Mouse (Mus musculus): ENCODE data around the gene Ifitm1. TPM values are rescaled to one million over a fixed set of nuclear protein-coding genes. Genes with fewer than 3 reads are reported as not detected.
A peak's percentile ranks its signal among the peaks of the same experiment; 100 is the strongest.

Gene Ifitm1
- 10 to 100 TPM; 12.2 to 12.4 TPM for total RNA-seq (2021)
- long read RNA-seq, experiment 1, transcript Ifitm1-201 (2 exons, 736 nt) = major isoform, 5 of 5 reads
- long read RNA-seq, experiment 1, partial matches to known transcripts = 0 of 5 reads
- long read RNA-seq, experiment 1, other reads (novel, unspliced or antisense) = 0 of 5 reads
- long read RNA-seq, experiment 2, partial matches to known transcripts = 1 of 5 reads
- long read RNA-seq, experiment 2, other reads (novel, unspliced or antisense) = 0 of 5 reads

DNA sequence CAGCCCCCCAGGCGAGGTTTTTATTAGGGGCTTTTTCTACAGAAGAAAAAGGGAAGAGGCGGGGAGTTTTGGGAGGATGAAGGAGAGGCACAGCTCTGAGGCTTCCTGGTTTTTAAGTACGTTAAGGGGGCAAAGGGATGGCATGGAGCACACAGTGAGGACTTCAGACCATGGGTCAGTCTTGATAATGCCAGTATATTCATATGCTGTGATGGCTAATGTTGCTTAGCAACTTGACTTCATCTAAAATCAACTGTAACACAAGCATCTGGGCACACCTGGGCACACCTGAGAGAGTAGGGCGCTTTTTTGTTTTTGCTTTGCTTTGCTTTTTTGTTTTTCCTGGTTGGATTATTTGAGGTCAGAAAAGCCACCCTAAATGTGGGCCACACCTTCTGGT is at the start of gene Ifitm1:
TSS of gene Ifitm1 (plus strand) at position 301 of the 400 bp plus-strand sequence.
- no peak for DNase-seq

GRCm38 (mm10) chr7:140919911-140920310 is 47.1 kb upstream of the Ifitm1 start:
- DNase-seq = no peak

DNA sequence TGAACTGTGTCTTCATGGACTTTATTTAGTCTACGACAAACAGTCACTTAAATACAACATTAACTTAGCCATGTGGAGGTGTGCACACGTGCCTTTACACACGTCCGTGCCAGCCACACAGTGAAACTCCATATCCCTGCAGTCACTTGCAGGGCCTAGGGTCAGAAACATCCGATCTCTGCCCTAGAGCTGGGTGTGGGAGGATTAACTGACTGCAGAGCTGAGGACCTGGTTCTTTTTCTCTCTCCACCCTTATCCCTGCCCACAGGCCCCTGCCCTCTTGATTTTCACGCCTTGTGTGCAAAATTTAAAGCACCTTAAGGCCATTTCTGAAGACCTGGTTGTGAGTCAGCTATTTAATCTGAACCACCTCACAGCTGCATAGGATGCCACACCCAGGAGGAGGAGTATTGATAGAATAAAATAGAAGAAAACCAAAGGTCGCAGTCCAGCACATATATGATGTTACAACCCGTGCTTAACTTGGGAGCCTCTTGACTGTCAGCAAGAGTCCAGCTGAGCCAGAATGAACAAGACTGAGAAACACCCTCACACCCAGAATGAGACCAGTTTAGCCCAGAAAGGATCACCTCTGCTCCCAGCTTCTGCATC is 46.5 kb upstream of the Ifitm1 start, which contains the start of gene Nlrp6:
TSS of gene Nlrp6 (plus strand) at position 485 of the 612 bp plus-strand sequence.
- DNase-seq = no peak

DNA sequence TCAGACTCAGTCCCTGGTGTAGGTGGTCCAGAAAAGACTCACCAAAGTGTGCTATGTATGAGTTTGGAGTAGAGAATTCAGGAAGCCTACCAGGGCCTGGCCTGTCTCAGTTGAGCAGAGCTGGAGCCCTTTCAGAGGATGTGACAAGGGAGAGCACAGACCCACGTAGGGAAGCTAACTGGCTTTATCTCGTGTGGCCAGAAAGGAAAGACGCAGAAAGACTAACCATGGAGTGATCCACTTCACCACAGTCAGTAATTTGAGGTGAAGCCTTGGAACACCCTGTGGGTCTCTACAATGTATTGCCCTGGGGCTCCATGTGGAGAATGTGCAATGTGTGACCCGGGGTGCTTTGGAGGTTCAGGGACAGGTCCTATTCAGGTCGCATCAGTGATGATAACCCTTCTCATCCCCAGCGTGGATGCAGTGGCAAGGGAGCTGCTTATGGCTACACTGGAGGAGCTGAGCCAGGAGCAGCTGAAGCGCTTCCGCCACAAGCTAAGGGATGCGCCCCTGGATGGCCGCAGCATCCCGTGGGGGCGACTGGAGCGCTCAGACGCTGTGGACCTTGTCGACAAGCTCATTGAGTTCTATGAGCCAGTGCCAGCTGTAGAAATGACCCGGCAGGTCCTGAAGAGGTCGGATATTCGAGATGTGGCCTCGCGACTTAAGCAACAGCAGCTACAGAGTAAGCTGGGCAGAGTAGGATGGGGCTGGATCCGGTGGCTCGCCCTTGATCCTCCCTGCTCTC is 45.6 kb upstream of the Ifitm1 start:
- no peak for DNase-seq

- peak; percentile 80 for DNase-seq
These were observed 44.5 kb upstream of the Ifitm1 start for GRCm38 (mm10) chr7:140922398-140923069.

- DNase-seq = no peak
These were observed 43.8 kb upstream of the Ifitm1 start for GRCm38 (mm10) chr7:140923070-140923775.

- no peak for DNase-seq
These were observed 39.8 kb upstream of the Ifitm1 start for GRCm38 (mm10) chr7:140927181-140927580.

DNA sequence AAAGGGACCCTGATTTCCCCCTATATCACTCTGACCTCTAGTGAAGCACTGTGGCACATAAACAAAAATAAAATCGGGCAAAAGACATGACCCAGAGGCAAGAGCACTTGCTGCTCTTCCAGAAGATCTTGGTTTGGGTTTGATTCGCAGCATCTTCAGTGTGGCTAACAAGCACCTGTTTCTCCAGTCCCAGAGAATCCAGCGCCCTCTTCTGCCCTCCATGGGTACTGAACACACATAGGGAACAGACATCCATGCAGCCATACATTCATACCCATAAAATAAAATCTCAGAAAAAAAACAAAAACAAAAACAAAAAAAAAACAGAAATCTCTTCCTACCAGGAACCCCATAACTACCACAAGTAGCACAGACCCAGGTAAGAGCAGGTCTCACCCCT is 28.6 kb upstream of the Ifitm1 start:
- DNase-seq = no peak

GRCm38 (mm10) chr7:140938896-140939295 is 28.1 kb upstream of the Ifitm1 start:
- no peak for DNase-seq

DNA sequence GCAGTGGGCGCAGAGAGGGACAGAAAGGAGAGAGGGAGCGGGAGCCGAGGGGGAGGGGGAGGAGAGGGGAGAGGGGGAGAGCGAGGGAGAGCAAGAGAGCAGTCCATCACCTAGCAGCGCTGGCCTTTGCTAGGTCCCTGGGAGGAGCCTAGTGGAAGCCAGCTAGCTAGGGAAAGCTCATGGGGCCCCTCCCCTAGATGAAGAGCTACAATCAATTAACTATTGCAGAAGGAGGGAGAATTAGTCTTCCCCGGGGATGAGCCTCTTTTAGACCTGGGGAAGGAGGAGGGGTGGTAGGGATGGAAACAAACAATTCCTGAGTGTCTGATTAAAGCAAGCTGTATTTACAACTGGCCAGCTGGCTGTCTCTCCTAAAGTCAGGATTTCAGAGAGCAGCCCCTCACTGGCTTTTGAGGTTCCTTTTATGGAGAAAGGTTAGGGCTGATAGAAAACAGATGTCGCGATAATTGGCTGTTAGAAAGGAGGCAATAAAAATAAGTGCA is 27.3 kb upstream of the Ifitm1 start:
- DNase-seq = no peak

GRCm38 (mm10) chr7:140941222-140942051 is 25.6 kb upstream of the Ifitm1 start, which contains the start of gene Pgghg:
Pgghg (plus strand) TSS chr7:140941391.
- DNase-seq = peak; percentile 93

DNA sequence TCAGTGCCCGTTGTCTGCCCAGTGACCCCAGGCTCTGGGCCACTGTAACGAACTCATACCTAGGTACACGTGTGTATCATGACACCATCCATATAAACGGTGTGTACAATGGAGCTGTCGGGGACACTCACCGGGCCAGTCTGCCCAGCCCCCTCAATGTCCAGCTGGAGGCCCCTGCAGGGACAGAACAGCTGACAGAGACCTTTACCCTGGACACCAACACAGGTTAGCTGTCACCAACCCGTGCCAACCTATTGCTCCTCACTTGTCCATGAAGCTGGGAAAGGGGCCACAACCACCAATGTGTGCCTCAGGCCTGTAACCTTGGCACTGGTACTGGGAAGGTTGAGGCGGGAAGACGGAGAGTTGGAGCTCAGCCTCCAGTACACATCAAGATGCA is 24.7 kb upstream of the Ifitm1 start:
- DNase-seq = peak; percentile 52

DNA sequence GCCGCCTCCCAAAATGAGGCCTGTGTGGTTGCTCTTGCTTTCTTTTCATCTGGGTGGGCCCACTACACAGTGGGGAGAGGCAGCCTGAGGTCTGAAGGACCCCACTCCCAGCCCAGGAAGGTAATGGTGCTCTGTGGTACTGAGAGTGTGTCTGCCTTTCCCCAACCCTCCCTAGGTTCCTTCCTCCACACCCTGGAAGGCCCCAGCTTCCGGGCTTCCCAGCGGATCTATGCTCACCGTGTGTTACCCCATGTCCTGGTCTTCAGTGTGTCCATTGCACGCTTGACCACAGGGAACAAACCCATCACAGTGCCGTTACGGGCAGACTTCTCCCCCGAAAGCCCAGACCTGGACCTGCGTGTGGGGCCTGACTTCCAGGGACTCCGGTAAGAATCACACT is 24.2 kb upstream of the Ifitm1 start:
- no peak for DNase-seq

GRCm38 (mm10) chr7:140943356-140943755 is 23.7 kb upstream of the Ifitm1 start:
- no peak for DNase-seq

DNA sequence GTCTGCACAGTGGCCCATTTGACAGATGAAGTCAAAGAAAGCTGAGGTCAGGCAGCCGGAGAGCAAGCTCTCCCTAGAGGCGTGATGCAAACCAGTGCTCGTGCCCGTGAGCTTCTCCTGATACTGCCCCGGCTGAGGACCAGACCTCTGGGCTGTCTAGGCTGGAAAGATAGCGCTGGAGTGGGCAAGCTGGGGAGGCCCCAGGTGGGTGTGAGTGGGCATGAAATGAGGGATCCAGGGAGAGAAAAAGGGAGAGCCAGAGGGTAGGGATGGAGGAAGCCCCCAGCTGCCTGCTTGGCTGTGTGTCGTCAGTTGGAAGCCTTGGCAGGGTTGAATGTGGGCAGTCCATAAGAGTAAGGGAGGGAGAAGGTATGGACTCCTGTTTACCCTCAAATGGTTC is 22.8 kb upstream of the Ifitm1 start:
- no peak for DNase-seq

DNA sequence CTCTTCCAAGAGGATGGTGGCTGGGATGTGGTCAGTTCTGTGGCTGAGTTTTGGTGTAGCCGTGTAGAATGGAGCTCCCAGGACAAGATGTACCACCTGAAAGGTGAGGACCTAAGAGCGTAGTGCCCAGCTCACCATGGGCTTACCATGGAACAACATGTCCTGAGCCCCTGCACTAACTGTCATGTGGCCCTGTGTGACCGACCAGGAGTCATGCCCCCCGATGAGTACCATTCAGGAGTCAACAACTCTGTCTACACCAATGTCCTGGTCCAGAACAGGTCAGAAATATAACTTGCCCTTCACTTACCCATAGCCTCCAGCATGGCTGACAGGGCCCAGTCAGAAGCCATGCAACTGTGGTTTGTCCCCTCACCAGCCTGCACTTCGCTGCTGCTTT is 21.8 kb upstream of the Ifitm1 start:
- DNase-seq = no peak

GRCm38 (mm10) chr7:140946311-140946710 is 20.7 kb upstream of the Ifitm1 start:
- DNase-seq = no peak

DNA sequence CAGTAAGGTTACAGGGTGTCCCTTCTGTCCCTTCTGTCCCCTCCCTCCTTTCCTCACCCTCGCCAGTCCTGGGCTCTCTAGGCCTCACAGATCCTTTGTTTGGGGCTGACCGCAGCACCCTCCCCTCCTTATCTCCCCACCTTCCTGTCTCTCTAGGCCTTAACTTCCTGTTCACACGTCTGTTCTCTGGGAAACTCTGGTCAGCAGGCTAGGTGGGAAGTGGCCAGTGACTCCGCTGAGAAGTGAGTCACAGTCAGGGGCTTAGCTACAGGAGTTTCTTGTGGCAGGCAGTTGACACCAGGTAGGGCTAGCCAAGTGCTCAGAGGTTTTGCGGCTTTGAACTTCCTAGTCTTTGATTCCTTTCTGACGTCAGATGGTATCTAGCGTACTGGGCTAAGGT is 20.0 kb upstream of the Ifitm1 start:
- DNase-seq = no peak

GRCm38 (mm10) chr7:140948161-140948560 is 18.9 kb upstream of the Ifitm1 start:
- peak; percentile 72 for DNase-seq

GRCm38 (mm10) chr7:140949255-140949654 is 17.8 kb upstream of the Ifitm1 start:
- DNase-seq = no peak
